Mouse (Mus musculus) ovary, adult 18-20 months (tissue): ENCODE data around the gene Sod1.
"Not testable (repeated sequence)": the region's sequence is repeated elsewhere in the genome, so short reads cannot be mapped to it uniquely, and the experiment has no call there.

Experiments used
- DNase-seq: peaks from one replicate; pipeline ENCODE4 v3.0.0; 2022; ENCODE audit warnings: low spot score, mixed read lengths

Gene Sod1

GRCm38 (mm10) chr16:90211767-90212166 lies 8.8 kb upstream of the Sod1 start:
- DNase-seq = no peak

GRCm38 (mm10) chr16:90213477-90214339 lies 6.8 kb upstream of the Sod1 start:
- no peak for DNase-seq

- no peak for DNase-seq
Measured at GRCm38 (mm10) chr16:90214731-90215565, 5.6 kb upstream of the Sod1 start.

DNA sequence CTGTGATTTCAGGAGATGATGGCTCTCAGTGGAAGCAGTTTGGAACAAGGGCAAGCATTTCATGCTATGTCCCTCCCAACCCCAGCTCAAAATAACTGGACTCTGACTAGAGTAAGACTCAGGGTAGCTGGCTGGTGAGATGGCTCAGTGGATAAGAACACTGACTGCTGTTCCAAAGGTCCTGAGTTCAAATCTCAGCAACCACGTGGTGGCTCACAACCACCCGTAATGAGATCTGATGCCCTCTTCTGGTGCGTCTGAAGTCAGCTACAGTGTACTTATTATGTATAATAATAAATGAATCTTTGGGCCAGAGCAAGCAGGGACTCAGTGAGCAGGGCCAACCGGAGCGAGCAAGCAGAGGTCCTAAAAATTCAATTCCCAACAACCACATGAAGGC lies 4.7 kb upstream of the Sod1 start:
- DNase-seq = not testable (repeated sequence)

- DNase-seq = no peak
Measured at GRCm38 (mm10) chr16:90216414-90216813, 4.1 kb upstream of the Sod1 start.

DNA sequence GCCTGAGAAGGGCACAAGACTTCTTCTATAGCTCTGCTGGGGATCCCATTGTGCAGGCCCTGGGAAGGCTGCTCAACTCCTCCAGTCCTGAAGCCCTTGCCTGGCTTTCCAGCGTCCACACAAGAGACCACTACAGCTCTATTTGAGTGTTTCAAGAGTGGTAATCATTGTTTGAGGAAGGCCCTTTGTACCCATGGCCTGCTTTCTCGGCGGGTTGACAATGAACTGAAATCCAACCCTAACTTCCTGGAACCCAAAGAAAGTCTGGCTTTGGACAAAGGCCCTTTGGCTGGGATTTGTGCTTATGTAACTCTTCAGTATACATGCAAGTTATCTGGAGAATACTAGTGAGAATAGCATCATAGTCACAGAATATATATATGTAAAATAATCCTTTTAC lies 3.2 kb upstream of the Sod1 start:
- DNase-seq = no peak

DNA sequence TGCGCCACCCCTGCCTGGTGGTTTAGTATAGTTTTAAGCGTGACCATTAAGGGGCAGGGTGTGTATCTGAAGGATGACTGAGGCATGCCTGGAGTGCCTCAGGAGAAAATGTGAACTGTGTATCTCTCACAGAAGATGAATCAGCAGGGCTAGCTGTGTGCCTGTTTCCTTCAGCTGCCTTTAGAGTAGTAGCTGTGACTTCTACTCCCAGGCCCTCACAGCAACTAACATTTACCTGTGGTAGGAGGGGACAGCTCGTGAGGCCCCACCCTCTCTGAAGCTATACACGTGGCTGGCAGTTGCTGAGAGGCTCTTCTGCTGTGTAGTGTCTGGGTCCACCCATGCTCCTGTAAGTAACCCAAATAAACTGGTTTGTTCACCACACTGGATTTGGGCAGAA lies 2.6 kb upstream of the Sod1 start:
- DNase-seq = no peak

DNA sequence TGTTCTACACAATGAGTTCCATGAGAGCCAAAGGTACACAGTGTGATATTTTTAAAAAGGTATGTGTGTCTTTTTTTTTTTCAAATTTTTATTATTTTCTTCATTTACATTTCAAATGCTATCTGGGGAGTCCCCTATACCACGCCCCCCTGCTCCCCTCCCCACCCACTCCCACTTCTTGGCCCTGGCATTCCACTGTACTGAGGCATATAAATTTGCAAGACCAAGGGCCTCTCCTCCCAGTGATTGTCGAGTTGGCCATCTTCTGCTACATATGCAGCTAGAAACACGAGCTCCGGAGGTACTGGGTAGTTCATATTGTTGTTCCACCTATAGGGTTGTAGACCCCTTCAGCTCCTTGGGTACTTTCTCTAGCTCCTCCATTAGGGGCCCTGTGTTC lies 1.1 kb upstream of the Sod1 start:
- DNase-seq = not testable (repeated sequence)

DNA sequence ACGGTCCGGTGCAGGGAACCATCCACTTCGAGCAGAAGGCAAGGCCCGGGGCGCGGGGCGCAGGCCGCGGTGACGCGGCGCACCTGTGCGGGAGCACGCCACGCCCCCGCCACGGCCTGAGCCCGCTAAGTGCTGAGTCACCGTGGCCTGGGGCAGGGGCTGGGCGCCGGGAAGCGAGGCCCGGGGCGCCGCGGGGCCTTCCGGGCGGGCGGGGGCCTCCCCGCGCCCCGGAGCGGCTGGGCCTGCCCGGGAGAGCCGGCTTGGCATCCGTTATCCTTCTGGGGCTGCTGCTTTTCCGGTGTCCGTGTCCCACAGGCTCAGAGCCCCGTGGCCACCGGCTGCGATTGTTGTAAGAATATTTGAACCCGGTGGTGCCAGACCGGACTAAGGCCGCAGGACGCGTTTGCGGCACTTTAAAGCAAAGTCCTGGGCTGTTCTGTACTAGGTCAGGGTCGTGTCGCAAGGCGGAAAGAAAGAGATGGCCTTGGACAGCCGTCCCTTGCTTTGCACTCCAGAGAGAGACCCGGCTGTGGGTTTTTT lies 408 bp downstream of the Sod1 start:
- peak; percentile 56 for DNase-seq

DNA sequence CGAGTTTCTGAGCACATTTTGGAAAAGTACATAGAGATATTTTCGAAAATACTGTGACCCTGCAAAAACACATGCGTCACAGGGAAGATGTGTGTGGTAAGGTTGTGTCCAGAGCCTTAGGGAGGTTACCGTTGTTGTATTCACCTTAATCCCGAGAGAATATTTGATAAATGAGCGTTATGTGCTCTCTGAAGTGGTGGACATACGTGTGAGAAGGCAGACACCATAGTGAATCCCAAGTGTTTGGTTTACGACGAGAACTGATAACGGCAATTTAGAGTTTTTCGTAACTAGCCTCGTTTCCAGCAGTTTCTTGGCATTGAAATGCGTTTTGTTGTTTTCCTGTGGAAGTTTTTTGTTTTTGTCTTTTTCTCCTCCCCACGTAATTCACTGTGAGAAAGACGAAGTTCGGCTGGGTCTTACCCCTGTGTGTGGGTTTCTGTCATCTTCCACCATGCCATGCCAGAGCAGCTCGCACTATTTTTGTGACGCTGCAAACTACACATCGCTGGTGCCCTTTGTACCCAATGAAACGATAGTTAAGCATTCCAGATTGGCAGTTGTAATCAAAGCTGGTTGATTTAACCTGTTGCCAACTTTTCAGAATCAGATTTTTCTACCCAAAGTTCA lies 1.0 kb downstream of the Sod1 start:
- no peak for DNase-seq

GRCm38 (mm10) chr16:90229897-90230296 lies 9.3 kb downstream of the Sod1 start:
- DNase-seq = no peak

DNA sequence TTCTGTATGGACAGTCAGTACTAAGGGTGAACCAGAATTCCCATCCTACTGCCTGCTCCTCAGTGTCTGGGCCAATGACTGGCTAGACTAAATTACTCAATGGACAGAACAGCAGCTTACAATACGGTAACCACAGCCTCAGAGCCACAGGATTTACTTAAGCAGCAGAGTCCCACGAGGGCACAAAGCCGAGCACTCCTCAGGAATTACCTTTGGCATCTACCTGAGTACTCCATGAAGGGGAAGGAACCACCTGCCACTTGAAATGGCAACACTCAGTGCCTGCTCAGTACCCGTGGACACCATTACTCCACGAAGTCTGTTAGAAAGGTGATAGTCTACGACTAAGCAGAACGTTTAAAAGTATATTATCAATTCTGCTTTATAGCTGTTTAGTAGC lies 10.7 kb downstream of the Sod1 start:
- no peak for DNase-seq

DNA sequence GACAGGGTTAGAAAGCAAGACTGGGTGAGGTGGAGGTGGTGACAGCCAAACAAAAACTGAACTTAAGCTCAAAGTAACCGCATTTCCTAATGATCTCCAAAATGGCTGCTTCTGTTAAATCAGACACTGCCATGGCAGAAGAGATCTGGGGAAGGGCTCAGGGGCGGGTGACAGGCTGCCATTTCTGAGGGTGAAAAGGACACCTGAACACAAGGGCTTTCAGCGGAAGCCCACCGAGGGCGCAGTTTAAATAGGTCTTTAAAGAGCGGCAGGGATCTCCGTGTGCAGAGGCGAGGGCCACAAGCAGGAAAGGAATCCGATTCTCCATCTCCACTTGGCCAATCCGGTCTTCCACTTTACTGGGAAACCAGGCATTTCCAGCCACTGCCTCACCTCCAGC lies 13.1 kb downstream of the Sod1 start:
- no peak for DNase-seq

DNA sequence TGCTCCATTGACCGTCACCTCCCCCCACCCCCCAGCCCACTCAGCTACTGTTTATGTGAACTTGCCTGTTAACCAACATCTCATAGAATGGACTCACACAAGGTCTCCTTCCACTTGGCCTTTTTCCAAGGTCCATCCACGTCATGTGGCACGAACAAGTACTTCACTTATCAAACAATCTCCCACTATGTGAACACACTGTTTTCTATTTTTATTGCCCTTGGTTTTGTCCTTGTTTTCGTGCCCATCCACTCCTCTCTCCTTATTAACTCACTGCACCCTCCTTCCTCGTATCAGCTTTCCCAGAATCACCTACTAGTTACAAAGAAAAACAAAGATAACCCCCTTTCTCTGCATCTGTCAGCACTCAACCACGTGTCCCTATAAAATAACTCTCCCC lies 14.1 kb downstream of the Sod1 start:
- peak; percentile 70 for DNase-seq

DNA sequence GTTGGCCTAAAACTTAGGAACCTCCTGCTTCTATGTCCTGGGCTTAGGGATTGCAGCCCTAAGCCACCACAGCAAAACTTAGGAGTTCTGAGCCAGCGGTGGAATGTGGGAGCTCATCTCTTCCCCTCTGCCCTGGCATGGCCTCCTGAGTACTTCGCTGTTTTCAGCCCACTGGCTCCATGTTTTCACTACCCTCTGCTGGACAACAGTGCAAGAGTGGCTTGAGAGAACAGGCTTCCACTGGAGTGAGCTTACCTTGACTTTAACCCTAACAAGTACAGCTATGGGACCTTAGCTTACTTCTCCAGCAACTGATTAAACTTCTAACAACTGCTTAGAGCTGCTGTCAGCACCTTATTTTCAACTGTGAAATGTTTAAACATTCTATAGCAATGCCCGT lies 14.6 kb downstream of the Sod1 start:
- no peak for DNase-seq

- no peak for DNase-seq
Measured at GRCm38 (mm10) chr16:90239128-90239746, 18.7 kb downstream of the Sod1 start.

- no peak for DNase-seq
Measured at GRCm38 (mm10) chr16:90241875-90242274, 21.3 kb downstream of the Sod1 start.

GRCm38 (mm10) chr16:90242426-90243304 lies 22.1 kb downstream of the Sod1 start:
- DNase-seq = no peak

- DNase-seq = no peak
Measured at GRCm38 (mm10) chr16:90250099-90250498, 29.5 kb downstream of the Sod1 start.

GRCm38 (mm10) chr16:90251256-90251655 lies 30.7 kb downstream of the Sod1 start:
- DNase-seq = not testable (repeated sequence)

GRCm38 (mm10) chr16:90252521-90252920 lies 32.0 kb downstream of the Sod1 start:
- no peak for DNase-seq
